Mouse (Mus musculus): ENCODE data around the gene Dusp22. TPM values are rescaled to one million over a fixed set of nuclear protein-coding genes. Genes with fewer than 3 reads are reported as not detected.

The Dusp22 gene
- total and polyA plus RNA-seq, 2 experiments from 2014 or later, result 19.8 to 22.0 TPM

GRCm38 (mm10) chr13:30654463-30654862 lies 5.3 kb upstream of the Dusp22 start:
- DNase-seq (no peak), ATAC-seq (no peak)
- H3K27ac ChIP-seq (ENCODE audit: low read depth, low read length), result no peak overlapping the region
- no peak for TF ChIP-seq CTCF (IDR thresholded peaks at IDR 0.05; ENCODE audit: low read depth)
- H3K4me3 ChIP-seq (ENCODE audit: low read depth, low read length), result no peak overlapping the region
- H3K4me2 ChIP-seq (ENCODE audit: low read depth), result no peak overlapping the region
- H3K36me3 ChIP-seq (ENCODE audit: insufficient read depth), result no peaks in the 10 kb centered on the region
- 0 out of 2 replicates have a peak, but pooled peaks cover 3% of the 10 kb centered on the region for H3K4me1 ChIP-seq (ENCODE audit: insufficient read depth)
- no peaks in the 10 kb centered on the region for H3K9me3 ChIP-seq (ENCODE audit: low read length)
- 83% methylated on average over 5 of the region's 5 CpGs for WGBS
- no peaks in the 10 kb centered on the region for H3K27me3 ChIP-seq (ENCODE audit: insufficient read depth, low read length)
- H3K9ac ChIP-seq, result no peak overlapping the region

GRCm38 (mm10) chr13:30656909-30657308 lies 2.9 kb upstream of the Dusp22 start:
- TF ChIP-seq CTCF (IDR thresholded peaks at IDR 0.05; ENCODE audit: low read depth), result no peak
- 68% methylated on average over 5 of the region's 5 CpGs for WGBS
- Histone ChIP-seq H3K27ac (ENCODE audit: low read depth, low read length) (no peak overlapping the region), H3K4me3 (ENCODE audit: low read depth, low read length) (no peak overlapping the region), H3K9ac (no peak overlapping the region), H3K27me3 (ENCODE audit: insufficient read depth, low read length) (no peaks in the 10 kb centered on the region), H3K4me2 (ENCODE audit: low read depth) (no peak overlapping the region), H3K36me3 (ENCODE audit: insufficient read depth) (no peaks in the 10 kb centered on the region), H3K4me1 (ENCODE audit: insufficient read depth) (0 out of 2 replicates have a peak, but pooled peaks cover 4% of the 10 kb centered on the region), H3K9me3 (ENCODE audit: low read length) (no peaks in the 10 kb centered on the region)
- ATAC-seq, result no peak
- no peak for DNase-seq

- H3K9ac ChIP-seq, result no peak overlapping the region
- H3K27ac ChIP-seq (ENCODE audit: low read depth, low read length), result no peak overlapping the region
- H3K9me3 ChIP-seq (ENCODE audit: low read length), result no peaks in the 10 kb centered on the region
- no peaks in the 10 kb centered on the region for H3K36me3 ChIP-seq (ENCODE audit: insufficient read depth)
- ATAC-seq (no peak), DNase-seq (no peak)
- H3K4me3 ChIP-seq (ENCODE audit: low read depth, low read length), result no peak overlapping the region
- H3K4me1 ChIP-seq (ENCODE audit: insufficient read depth), result 0 out of 2 replicates have a peak, but pooled peaks cover 4% of the 10 kb centered on the region
- no peaks in the 10 kb centered on the region for H3K27me3 ChIP-seq (ENCODE audit: insufficient read depth, low read length)
- no peak for TF ChIP-seq CTCF (IDR thresholded peaks at IDR 0.05; ENCODE audit: low read depth)
- H3K4me2 ChIP-seq (ENCODE audit: low read depth), result no peak overlapping the region
- WGBS, result 72% methylated on average over 2 of the region's 2 CpGs
These were observed 2.0 kb upstream of the Dusp22 start for GRCm38 (mm10) chr13:30657779-30658178.

- ATAC-seq, result no peak
- Histone ChIP-seq H3K27me3 (ENCODE audit: insufficient read depth, low read length) (no peaks in the 10 kb centered on the region), H3K4me3 (ENCODE audit: low read depth, low read length) (no peak overlapping the region), H3K4me1 (ENCODE audit: insufficient read depth) (0 out of 2 replicates have a peak, but pooled peaks cover 4% of the 10 kb centered on the region), H3K36me3 (ENCODE audit: insufficient read depth) (no peaks in the 10 kb centered on the region), H3K27ac (ENCODE audit: low read depth, low read length) (no peak overlapping the region), H3K4me2 (ENCODE audit: low read depth) (no peak overlapping the region), H3K9me3 (ENCODE audit: low read length) (no peaks in the 10 kb centered on the region), H3K9ac (no peak overlapping the region)
- DNase-seq, result no peak
- WGBS, result 92% methylated on average over 2 of the region's 2 CpGs
- TF ChIP-seq CTCF (IDR thresholded peaks at IDR 0.05; ENCODE audit: low read depth), result no peak
These were observed 1.4 kb upstream of the Dusp22 start for GRCm38 (mm10) chr13:30658201-30658996.

- TF ChIP-seq CTCF (IDR thresholded peaks at IDR 0.05; ENCODE audit: low read depth), result no peak
- H3K36me3 ChIP-seq (ENCODE audit: insufficient read depth), result no peaks in the 10 kb centered on the region
- H3K9me3 ChIP-seq (ENCODE audit: low read length), result no peaks in the 10 kb centered on the region
- no peak for DNase-seq
- no peak overlapping the region for H3K4me2 ChIP-seq (ENCODE audit: low read depth)
- no peak overlapping the region for H3K9ac ChIP-seq
- no peaks in the 10 kb centered on the region for H3K4me1 ChIP-seq (ENCODE audit: insufficient read depth)
- no peak for ATAC-seq
- WGBS, result 89% methylated on average over 8 of the region's 8 CpGs
- H3K4me3 ChIP-seq (ENCODE audit: low read depth, low read length), result no peak overlapping the region
- H3K27ac ChIP-seq (ENCODE audit: low read depth, low read length), result no peak overlapping the region
- no peaks in the 10 kb centered on the region for H3K27me3 ChIP-seq (ENCODE audit: insufficient read depth, low read length)
These were observed 5.5 kb downstream of the Dusp22 start for GRCm38 (mm10) chr13:30665261-30665660.

GRCm38 (mm10) chr13:30666537-30666936 lies 6.7 kb downstream of the Dusp22 start:
- ATAC-seq (no peak), DNase-seq (no peak)
- 91% methylated on average over 10 of the region's 10 CpGs for WGBS
- no peak for TF ChIP-seq CTCF (IDR thresholded peaks at IDR 0.05; ENCODE audit: low read depth)
- H3K27ac ChIP-seq (ENCODE audit: low read depth, low read length), result no peak overlapping the region
- no peaks in the 10 kb centered on the region for H3K27me3 ChIP-seq (ENCODE audit: insufficient read depth, low read length)
- no peak overlapping the region for H3K4me3 ChIP-seq (ENCODE audit: low read depth, low read length)
- H3K36me3 ChIP-seq (ENCODE audit: insufficient read depth), result no peaks in the 10 kb centered on the region
- no peaks in the 10 kb centered on the region for H3K4me1 ChIP-seq (ENCODE audit: insufficient read depth)
- H3K9me3 ChIP-seq (ENCODE audit: low read length), result no peaks in the 10 kb centered on the region
- no peak overlapping the region for H3K4me2 ChIP-seq (ENCODE audit: low read depth)
- H3K9ac ChIP-seq, result no peak overlapping the region

GRCm38 (mm10) chr13:30668301-30668700 lies 8.5 kb downstream of the Dusp22 start:
- 88% methylated on average over 5 of the region's 5 CpGs for WGBS
- Histone ChIP-seq H3K4me3 (ENCODE audit: low read depth, low read length) (no peak overlapping the region), H3K9ac (no peak overlapping the region), H3K27ac (ENCODE audit: low read depth, low read length) (no peak overlapping the region), H3K36me3 (ENCODE audit: insufficient read depth) (0 out of 2 replicates have a peak, but pooled peaks cover 3% of the 10 kb centered on the region), H3K27me3 (ENCODE audit: insufficient read depth, low read length) (no peaks in the 10 kb centered on the region), H3K9me3 (ENCODE audit: low read length) (no peaks in the 10 kb centered on the region), H3K4me1 (ENCODE audit: insufficient read depth) (no peaks in the 10 kb centered on the region), H3K4me2 (ENCODE audit: low read depth) (no peak overlapping the region)
- ATAC-seq (no peak), DNase-seq (no peak)
- TF ChIP-seq CTCF (IDR thresholded peaks at IDR 0.05; ENCODE audit: low read depth), result no peak
